Mouse (Mus musculus): ENCODE data around the gene Ugt1a5. TPM values are rescaled to one million over a fixed set of nuclear protein-coding genes. Genes with fewer than 3 reads are reported as not detected.
A peak's percentile ranks its signal among the peaks of the same experiment; 100 is the strongest.

The Ugt1a5 gene
- polyA plus RNA-seq, 1 experiment from 2014 or later, result not detected

DNA sequence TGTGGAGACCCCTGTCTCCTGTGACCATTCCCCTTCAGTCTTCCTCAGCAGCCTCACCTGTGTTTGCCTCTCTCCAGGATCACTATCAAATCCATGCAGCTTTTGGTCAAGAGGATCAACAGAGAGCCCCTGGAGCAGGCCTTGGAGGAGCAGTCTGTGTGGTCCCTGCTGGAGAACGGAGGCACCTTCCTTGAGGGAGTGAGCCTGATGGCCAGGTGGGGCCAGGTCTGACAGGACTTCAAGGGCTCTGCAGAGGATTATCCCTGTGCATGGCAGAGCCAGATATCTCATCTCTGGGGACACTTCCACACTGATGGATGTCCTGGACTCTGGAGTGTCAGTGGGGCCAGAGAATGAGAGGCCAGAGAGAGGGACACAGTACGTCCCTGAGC, 89.7 kb downstream of the Ugt1a5 start:
- no peaks in the 10 kb centered on the region for H3K27me3 ChIP-seq (ENCODE audit: control insufficient read depth, insufficient read depth, low read length)
- no peak overlapping the region for H3K9ac ChIP-seq (replicated peaks; ENCODE audit: low read depth, low read length)
- WGBS, result 61% methylated on average over 2 of the region's 2 CpGs
- H3K9me3 ChIP-seq (ENCODE audit: control insufficient read depth, low read depth, low read length), result peaks cover 42% of the 10 kb centered on the region
- no peak overlapping the region for H3K27ac ChIP-seq (ENCODE audit: low read length)
- no peaks in the 10 kb centered on the region; the same call in 1 of the 2 replicates for H3K4me1 ChIP-seq (ENCODE audit: control insufficient read depth, insufficient read depth, low read length)
- no peak overlapping the region for H3K4me3 ChIP-seq (ENCODE audit: low read depth, low read length)
- 0 out of 2 replicates have a peak, but pooled peaks cover 7% of the 10 kb centered on the region for H3K36me3 ChIP-seq (ENCODE audit: control insufficient read depth, insufficient read depth, low read length)
- no peak overlapping the region for H3K4me2 ChIP-seq (replicated peaks; ENCODE audit: low read depth, low read length)
- ATAC-seq (ENCODE audit: insufficient number of reproducible peaks, insufficient read depth, low FRiP score, low read depth), result no peak

DNA sequence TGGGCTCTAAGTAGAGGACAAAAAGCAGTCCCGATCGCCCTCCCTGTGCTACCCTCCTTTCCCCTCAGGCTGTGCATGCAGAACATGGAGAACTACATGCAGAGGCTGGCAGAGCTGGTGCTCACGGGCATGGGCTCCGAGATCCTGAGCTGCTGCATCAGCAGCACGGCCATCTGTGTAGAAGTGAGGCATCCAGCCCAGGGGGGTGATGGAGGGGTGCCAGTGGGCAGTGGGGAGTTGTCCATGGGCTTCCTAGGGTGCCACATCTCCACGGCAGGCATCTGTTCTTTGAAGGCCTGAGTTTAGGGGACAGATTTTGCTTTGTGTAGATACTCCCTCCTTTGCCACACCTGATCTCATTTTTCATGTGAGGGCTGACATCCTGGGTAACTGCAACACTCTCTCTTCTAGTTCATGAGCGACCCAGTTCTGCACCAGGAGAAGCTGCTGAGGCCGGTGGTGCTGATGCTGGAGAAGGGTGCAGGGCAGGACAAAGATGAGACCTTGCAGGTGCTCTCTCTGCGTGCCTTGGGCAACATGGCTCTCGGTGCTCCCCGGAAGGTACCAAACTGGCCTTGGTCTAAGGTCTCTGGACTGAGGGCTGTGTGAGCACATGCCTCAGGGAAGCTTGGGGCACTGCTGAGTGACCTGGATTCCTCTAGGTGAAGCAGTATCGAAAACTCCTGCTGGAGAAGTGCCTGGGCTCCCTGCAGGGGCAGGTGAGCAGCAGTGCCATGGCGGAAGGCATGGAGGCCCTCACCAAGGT, 90.4 kb downstream of the Ugt1a5 start:
- Histone ChIP-seq H3K4me2 (replicated peaks; ENCODE audit: low read depth, low read length) (no peak overlapping the region), H3K9ac (replicated peaks; ENCODE audit: low read depth, low read length) (no peak overlapping the region), H3K9me3 (ENCODE audit: control insufficient read depth, low read depth, low read length) (peaks cover 36% of the 10 kb centered on the region), H3K36me3 (ENCODE audit: control insufficient read depth, insufficient read depth, low read length) (peaks cover 14% of the 10 kb centered on the region; the same call in 1 of the 2 replicates), H3K27ac (ENCODE audit: low read length) (no peak overlapping the region), H3K4me3 (ENCODE audit: low read depth, low read length) (no peak overlapping the region), H3K27me3 (ENCODE audit: control insufficient read depth, insufficient read depth, low read length) (no peaks in the 10 kb centered on the region), H3K4me1 (ENCODE audit: control insufficient read depth, insufficient read depth, low read length) (no peaks in the 10 kb centered on the region; the same call in 1 of the 2 replicates)
- no peak for ATAC-seq (ENCODE audit: insufficient number of reproducible peaks, insufficient read depth, low FRiP score, low read depth)
- 81% methylated on average over 13 of the region's 13 CpGs for WGBS

DNA sequence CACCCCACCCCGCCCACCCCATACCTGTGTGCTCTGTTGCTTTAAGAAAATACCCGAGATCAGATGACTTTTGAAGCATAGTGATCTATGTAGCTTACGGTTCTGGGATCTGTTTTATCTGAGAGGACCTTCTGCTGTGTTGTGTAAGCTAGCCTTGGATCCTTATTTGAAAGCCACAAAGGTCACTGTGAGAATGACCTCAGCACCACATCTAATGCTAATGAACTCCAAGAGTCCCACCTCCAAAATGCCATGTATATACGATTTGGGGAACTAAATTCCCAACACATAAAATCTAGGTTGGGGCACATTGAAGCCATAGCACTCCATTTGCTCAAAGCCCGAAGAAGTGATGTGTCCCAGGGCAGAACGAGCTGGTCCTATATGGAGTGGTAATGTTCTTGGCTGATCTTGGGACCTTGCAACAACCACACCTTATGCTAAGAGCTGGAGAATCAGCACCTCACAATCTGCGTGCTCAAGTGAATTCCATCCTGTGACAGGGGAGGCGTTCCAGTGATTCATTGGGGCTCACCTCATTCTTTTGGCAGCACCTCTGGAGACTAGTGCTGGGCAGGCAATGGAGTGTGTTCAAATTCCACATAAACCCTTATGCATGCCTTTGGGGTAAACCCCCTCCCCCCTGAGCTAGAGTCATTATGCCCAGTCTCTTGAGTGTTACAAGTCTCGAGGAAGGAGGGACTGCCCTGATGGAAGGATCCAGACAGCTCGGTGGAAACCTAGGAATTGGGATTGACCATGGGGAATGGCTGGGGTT, 91.3 kb downstream of the Ugt1a5 start:
- no peak overlapping the region for H3K4me2 ChIP-seq (replicated peaks; ENCODE audit: low read depth, low read length)
- no peak overlapping the region for H3K27ac ChIP-seq (ENCODE audit: low read length)
- ATAC-seq (ENCODE audit: insufficient number of reproducible peaks, insufficient read depth, low FRiP score, low read depth), result no peak
- peaks cover 33% of the 10 kb centered on the region for H3K9me3 ChIP-seq (ENCODE audit: control insufficient read depth, low read depth, low read length)
- H3K27me3 ChIP-seq (ENCODE audit: control insufficient read depth, insufficient read depth, low read length), result no peaks in the 10 kb centered on the region
- 75% methylated on average over 10 of the region's 10 CpGs for WGBS
- no peak overlapping the region for H3K4me3 ChIP-seq (ENCODE audit: low read depth, low read length)
- H3K36me3 ChIP-seq (ENCODE audit: control insufficient read depth, insufficient read depth, low read length), result peaks cover 23% of the 10 kb centered on the region; the same call in 1 of the 2 replicates
- H3K9ac ChIP-seq (replicated peaks; ENCODE audit: low read depth, low read length), result no peak overlapping the region
- no peaks in the 10 kb centered on the region; the same call in 1 of the 2 replicates for H3K4me1 ChIP-seq (ENCODE audit: control insufficient read depth, insufficient read depth, low read length)

DNA sequence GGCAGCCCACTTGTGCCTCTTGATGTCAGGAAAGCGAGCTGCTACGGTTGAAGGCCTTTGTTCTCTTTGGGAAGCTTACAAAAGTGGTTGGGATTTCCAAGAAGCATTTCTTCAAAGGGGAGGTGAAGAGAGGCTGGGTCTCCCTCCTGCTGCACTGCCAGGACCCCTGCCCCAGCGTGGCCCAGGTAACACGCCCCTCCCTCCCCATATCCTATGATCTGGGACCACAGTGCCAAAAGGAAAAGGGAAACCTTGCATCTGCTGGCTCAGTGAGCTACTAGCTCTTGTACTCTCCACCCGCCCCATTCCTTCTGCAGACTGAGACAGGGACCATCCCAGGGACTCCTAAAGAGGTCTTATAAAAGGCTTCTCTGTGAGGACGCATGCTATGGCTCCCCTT, 91.9 kb downstream of the Ugt1a5 start:
- Histone ChIP-seq H3K27me3 (ENCODE audit: control insufficient read depth, insufficient read depth, low read length) (no peaks in the 10 kb centered on the region), H3K9ac (replicated peaks; ENCODE audit: low read depth, low read length) (no peak overlapping the region), H3K36me3 (ENCODE audit: control insufficient read depth, insufficient read depth, low read length) (peaks cover 29% of the 10 kb centered on the region), H3K4me1 (ENCODE audit: control insufficient read depth, insufficient read depth, low read length) (peaks cover 4% of the 10 kb centered on the region; the same call in 1 of the 2 replicates), H3K4me2 (replicated peaks; ENCODE audit: low read depth, low read length) (no peak overlapping the region), H3K4me3 (ENCODE audit: low read depth, low read length) (no peak overlapping the region), H3K9me3 (ENCODE audit: control insufficient read depth, low read depth, low read length) (peaks cover 27% of the 10 kb centered on the region), H3K27ac (ENCODE audit: low read length) (no peak overlapping the region)
- 80% methylated on average over 6 of the region's 6 CpGs for WGBS
- no peak for ATAC-seq (ENCODE audit: insufficient number of reproducible peaks, insufficient read depth, low FRiP score, low read depth)

DNA sequence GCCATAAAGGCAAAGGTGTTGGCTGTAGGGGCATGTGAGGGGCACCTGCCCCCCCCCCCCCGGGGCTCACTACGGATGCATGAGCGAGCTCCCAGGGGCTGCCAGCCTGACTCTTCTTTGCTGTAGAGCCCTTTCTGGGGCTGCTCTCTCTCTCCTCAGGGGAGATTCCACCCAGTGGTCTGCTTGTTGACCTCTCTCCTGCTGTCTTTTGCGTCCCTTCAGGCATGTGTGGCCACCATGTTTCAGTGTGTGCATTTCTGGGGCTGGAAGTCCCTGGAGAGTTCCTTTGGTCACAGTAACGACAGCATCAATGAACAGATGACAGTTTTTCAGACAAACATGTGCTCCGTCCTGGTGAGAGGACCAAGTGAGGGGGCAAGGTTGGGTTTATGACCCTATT, 92.5 kb downstream of the Ugt1a5 start:
- Histone ChIP-seq H3K27ac (ENCODE audit: low read length) (no peak overlapping the region), H3K9ac (replicated peaks; ENCODE audit: low read depth, low read length) (no peak overlapping the region), H3K9me3 (ENCODE audit: control insufficient read depth, low read depth, low read length) (peaks cover 24% of the 10 kb centered on the region), H3K4me3 (ENCODE audit: low read depth, low read length) (no peak overlapping the region), H3K27me3 (ENCODE audit: control insufficient read depth, insufficient read depth, low read length) (no peaks in the 10 kb centered on the region), H3K36me3 (ENCODE audit: control insufficient read depth, insufficient read depth, low read length) (peaks cover 36% of the 10 kb centered on the region), H3K4me1 (ENCODE audit: control insufficient read depth, insufficient read depth, low read length) (peaks cover 4% of the 10 kb centered on the region; the same call in 1 of the 2 replicates), H3K4me2 (replicated peaks; ENCODE audit: low read depth, low read length) (no peak overlapping the region)
- WGBS, result 68% methylated on average over 6 of the region's 6 CpGs
- ATAC-seq (ENCODE audit: insufficient number of reproducible peaks, insufficient read depth, low FRiP score, low read depth), result no peak

DNA sequence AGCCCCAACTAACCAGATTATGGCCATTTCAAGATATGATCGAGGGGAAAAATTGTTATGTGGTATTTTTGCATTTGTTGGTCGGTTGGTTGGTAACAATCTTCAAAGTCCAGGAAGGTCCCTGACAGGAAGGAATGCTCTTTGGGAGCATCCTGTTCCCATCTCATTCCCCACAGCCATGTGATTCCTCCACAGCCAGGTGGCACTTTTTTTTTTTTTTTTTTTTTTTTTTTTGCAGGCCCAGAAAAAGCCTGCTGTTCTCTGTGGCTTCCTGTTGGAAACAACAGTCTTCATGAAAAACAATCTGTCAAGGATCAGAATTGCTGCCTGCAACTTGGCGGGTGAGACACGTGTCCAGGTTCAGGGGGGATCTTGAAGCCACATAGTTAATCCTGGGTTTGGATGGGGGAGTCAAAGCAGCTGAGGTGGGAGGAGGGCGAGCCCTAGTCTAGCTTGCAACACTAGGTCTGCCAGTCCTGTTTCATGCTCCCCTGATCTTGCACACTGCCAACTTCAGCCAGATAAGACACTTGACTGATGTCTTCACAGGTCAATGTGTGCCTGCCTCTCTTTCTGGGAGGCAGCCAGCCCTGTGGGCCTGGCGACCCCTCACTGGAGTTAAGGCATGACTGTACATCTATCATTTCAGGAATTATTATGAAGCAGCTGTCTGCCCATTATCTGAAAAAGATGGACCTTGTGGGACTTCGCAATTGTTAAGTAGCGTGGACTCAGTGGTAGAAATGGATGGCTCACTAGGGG, 93.2 kb downstream of the Ugt1a5 start:
- no peak overlapping the region for H3K27ac ChIP-seq (ENCODE audit: low read length)
- H3K4me1 ChIP-seq (ENCODE audit: control insufficient read depth, insufficient read depth, low read length), result peaks cover 4% of the 10 kb centered on the region; the same call in 1 of the 2 replicates
- H3K4me2 ChIP-seq (replicated peaks; ENCODE audit: low read depth, low read length), result no peak overlapping the region
- H3K4me3 ChIP-seq (ENCODE audit: low read depth, low read length), result no peak overlapping the region
- no peak for ATAC-seq (ENCODE audit: insufficient number of reproducible peaks, insufficient read depth, low FRiP score, low read depth)
- H3K9me3 ChIP-seq (ENCODE audit: control insufficient read depth, low read depth, low read length), result peaks cover 21% of the 10 kb centered on the region
- H3K36me3 ChIP-seq (ENCODE audit: control insufficient read depth, insufficient read depth, low read length), result peaks cover 43% of the 10 kb centered on the region
- WGBS, result 60% methylated on average over 8 of the region's 8 CpGs
- H3K9ac ChIP-seq (replicated peaks; ENCODE audit: low read depth, low read length), result no peak overlapping the region
- H3K27me3 ChIP-seq (ENCODE audit: control insufficient read depth, insufficient read depth, low read length), result no peaks in the 10 kb centered on the region

DNA sequence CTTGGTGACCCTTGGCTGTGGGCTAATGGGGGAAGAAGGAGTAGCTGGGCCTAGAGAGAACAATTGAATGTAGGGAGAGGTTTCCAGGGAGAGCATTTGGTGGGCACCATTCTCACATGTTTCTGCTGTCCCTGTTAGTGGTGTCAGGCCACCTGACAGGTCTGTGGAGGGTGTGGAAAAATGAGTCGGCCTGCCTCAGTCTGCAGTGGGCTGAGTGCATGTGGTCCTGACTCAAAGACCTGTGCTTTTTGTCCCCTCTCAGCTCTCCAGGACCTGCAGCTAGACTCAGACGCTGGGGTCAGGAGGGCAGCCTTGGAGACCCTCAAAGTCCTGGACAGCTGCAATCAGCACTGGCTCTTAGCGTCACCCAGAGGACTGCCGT, 93.8 kb downstream of the Ugt1a5 start:
- ATAC-seq (ENCODE audit: insufficient number of reproducible peaks, insufficient read depth, low FRiP score, low read depth), result no peak
- Histone ChIP-seq H3K9me3 (ENCODE audit: control insufficient read depth, low read depth, low read length) (peaks cover 19% of the 10 kb centered on the region), H3K36me3 (ENCODE audit: control insufficient read depth, insufficient read depth, low read length) (peaks cover 48% of the 10 kb centered on the region), H3K4me1 (ENCODE audit: control insufficient read depth, insufficient read depth, low read length) (peaks cover 4% of the 10 kb centered on the region; the same call in 1 of the 2 replicates), H3K27ac (ENCODE audit: low read length) (no peak overlapping the region), H3K9ac (replicated peaks; ENCODE audit: low read depth, low read length) (no peak overlapping the region), H3K4me3 (ENCODE audit: low read depth, low read length) (no peak overlapping the region), H3K4me2 (replicated peaks; ENCODE audit: low read depth, low read length) (no peak overlapping the region), H3K27me3 (ENCODE audit: control insufficient read depth, insufficient read depth, low read length) (no peaks in the 10 kb centered on the region)
- WGBS, result 66% methylated on average over 4 of the region's 4 CpGs

DNA sequence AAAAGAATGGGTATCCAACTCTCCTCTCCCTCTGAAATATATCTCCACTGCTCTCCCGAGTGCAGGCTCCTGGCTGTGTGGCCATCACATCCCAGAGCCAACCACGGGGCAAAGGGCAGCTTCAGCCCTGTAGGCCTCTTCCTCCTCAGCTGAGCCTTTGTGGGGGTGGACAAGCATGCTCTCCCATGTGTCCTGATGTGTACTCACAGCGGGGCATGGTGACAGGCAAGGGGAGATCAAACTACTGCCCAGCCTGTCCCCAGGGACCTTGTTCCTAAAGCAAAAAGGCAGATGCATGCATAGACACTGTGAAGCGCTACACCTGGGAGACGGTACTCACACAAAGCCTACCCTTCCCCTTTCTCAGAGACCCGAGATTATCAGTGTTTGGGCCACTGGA, 94.3 kb downstream of the Ugt1a5 start:
- Histone ChIP-seq H3K4me3 (ENCODE audit: low read depth, low read length) (no peak overlapping the region), H3K27ac (ENCODE audit: low read length) (no peak overlapping the region), H3K4me2 (replicated peaks; ENCODE audit: low read depth, low read length) (no peak overlapping the region), H3K4me1 (ENCODE audit: control insufficient read depth, insufficient read depth, low read length) (peaks cover 4% of the 10 kb centered on the region; the same call in 1 of the 2 replicates), H3K36me3 (ENCODE audit: control insufficient read depth, insufficient read depth, low read length) (peaks cover 53% of the 10 kb centered on the region), H3K9me3 (ENCODE audit: control insufficient read depth, low read depth, low read length) (peaks cover 14% of the 10 kb centered on the region), H3K9ac (replicated peaks; ENCODE audit: low read depth, low read length) (no peak overlapping the region), H3K27me3 (ENCODE audit: control insufficient read depth, insufficient read depth, low read length) (no peaks in the 10 kb centered on the region)
- 75% methylated on average over 6 of the region's 6 CpGs for WGBS
- peak; percentile 2; the same call in 1 of the 2 replicates for ATAC-seq (ENCODE audit: insufficient number of reproducible peaks, insufficient read depth, low FRiP score, low read depth)

All from stomach, embryonic 14.5 days (tissue).